Mouse (Mus musculus) heart, embryonic 10.5 days (tissue): Measurements from ENCODE around the gene Hs3st3b1. TPM values are rescaled to one million over a fixed set of nuclear protein-coding genes. Genes with fewer than 3 reads are reported as not detected.

Experiments
- DNase-seq: peaks from one replicate; pipeline ENCODE4 v3.0.0-alpha.2; 2017; ENCODE audit warnings: low spot score
- H3K27ac ChIP-seq: fragments of 300-500 bp; sonication (generic); 2 replicates; pipeline ENCODE4 v1.5.1; 2016; ENCODE audit warnings: mild to moderate bottlenecking
- H3K27me3 ChIP-seq: fragments of 300-500 bp; sonication (generic); 2 replicates; pipeline ENCODE4 v1.6.1; 2016; ENCODE audit warnings: mild to moderate bottlenecking; ENCODE audit not compliant: poor library complexity, insufficient read depth, severe bottlenecking
- H3K36me3 ChIP-seq: fragments of 300-500 bp; sonication (generic); 2 replicates; pipeline ENCODE4 v1.6.1; 2016; ENCODE audit warnings: mild to moderate bottlenecking, moderate library complexity
- H3K4me1 ChIP-seq: fragments of 300-500 bp; sonication (generic); 2 replicates; pipeline ENCODE4 v1.6.1; 2016; ENCODE audit warnings: mild to moderate bottlenecking
- H3K4me3 ChIP-seq: fragments of 300-500 bp; sonication (generic); 2 replicates; pipeline ENCODE4 v1.5.1; 2016; ENCODE audit warnings: mild to moderate bottlenecking, moderate library complexity
- H3K9me3 ChIP-seq: fragments of 300-500 bp; sonication (generic); 2 replicates; pipeline ENCODE4 v1.6.1; 2016; ENCODE audit warnings: mild to moderate bottlenecking, moderate library complexity
- WGBS: fragments of 180-500 bp; shearing (Covaris S2); methylation state at CpG from one replicate; pipeline ENCODE4 v1.1.7; 2016; 5-methylcytosine and 5-hydroxymethylcytosine counted together
- polyA plus RNA-seq: library from polyadenylated mRNA; unstranded; fragments of >200 nt; fragmentation: Nextera tagmentation; extraction: Ambion mirVana; gene quantifications from 2 replicates; pipeline ENCODE4 v1.2.1, GENCODE M21; 2016

The Hs3st3b1 gene
- polyA plus RNA-seq, 1 experiment from 2014 or later: 23.9 TPM

DNA sequence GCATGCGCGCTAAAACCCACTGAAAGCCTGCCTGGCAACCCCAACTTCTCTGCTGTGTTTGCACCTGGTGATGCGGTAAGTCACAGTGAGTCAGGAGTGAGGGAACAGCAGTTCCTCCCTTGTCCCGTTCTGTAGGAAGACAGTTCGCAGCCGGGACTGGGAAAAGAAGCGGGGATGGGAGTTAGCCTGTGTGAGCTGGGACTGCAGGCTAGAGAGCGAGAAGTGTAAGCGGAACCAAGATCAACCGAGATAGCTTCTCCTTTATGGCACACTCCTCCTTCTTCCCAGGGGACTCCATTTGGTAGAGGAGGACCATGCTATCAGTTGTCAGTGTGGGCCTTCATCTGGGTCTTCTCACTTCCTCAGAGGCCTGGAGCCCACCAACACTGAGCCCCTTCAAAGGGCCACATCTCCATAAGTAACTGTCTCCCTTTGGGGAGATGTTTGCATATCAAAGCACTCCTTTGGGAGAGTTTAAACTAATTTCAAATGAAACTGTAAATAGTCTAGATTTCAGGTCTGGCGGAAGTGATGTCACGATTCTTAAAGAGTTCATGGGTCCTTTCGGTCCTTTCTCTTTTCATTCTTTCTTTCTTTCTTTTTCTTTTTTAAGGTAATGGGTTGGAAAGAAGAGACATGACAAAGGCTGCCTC, 24.1 kb downstream of the Hs3st3b1 start:
- H3K9me3 ChIP-seq: no peaks in the 10 kb centered on the region
- no peak for DNase-seq
- no peaks in the 10 kb centered on the region for H3K36me3 ChIP-seq
- no peak overlapping the region for H3K4me3 ChIP-seq
- H3K27ac ChIP-seq: no peak overlapping the region
- H3K27me3 ChIP-seq: 0 out of 2 replicates have a peak, but pooled peaks cover 6% of the 10 kb centered on the region
- H3K4me1 ChIP-seq: peaks cover 13% of the 10 kb centered on the region
- WGBS: 61% methylated on average over 13 of the region's 13 CpGs

DNA sequence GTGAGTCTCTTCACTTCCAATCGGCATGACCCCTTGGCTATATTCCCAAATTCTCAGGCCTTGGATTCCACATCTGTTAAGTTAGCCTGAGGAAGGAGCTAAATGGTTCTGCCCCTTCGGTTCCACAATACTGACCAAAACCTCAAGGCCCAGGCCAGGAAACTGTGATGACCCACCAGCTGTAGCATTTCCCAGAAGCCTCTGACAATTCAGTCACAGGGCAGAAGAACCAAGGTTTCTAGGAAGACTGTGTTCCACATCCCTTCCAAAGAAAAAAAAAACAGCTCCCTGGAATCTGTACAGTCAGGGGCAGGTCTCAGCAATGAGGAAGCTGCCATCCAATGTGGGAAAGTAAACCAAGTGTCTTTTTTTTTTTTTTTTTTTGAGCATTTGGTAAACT, 25.1 kb downstream of the Hs3st3b1 start:
- Histone ChIP-seq H3K27ac (no peak overlapping the region), H3K4me1 (peaks cover 13% of the 10 kb centered on the region), H3K36me3 (no peaks in the 10 kb centered on the region), H3K9me3 (no peaks in the 10 kb centered on the region), H3K4me3 (no peak overlapping the region), H3K27me3 (0 out of 2 replicates have a peak, but pooled peaks cover 6% of the 10 kb centered on the region)
- no peak for DNase-seq
- WGBS: 91% methylated on average over 2 of the region's 2 CpGs

DNA sequence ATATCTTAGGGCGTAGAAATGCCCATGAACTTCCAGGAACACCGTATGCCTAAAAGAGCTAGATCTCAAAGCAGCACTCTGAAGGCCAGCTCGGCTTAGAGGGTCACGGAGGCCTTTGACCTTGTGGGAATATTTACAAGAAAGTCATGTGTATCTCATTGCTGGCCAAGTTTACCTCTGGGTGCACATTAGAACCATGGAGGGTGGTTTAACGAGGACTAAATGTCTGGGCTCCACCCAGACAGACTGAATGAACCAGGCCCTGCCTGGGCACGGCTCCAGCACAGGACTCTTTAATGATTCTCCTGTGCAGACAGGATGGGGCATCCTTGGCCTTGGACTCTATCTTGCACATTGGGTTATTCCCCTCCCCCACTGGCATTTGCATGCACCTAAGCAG, 27.9 kb downstream of the Hs3st3b1 start:
- Histone ChIP-seq H3K9me3 (no peaks in the 10 kb centered on the region), H3K4me1 (peaks cover 10% of the 10 kb centered on the region), H3K27me3 (0 out of 2 replicates have a peak, but pooled peaks cover 6% of the 10 kb centered on the region), H3K36me3 (no peaks in the 10 kb centered on the region), H3K27ac (no peak overlapping the region), H3K4me3 (no peak overlapping the region)
- no peak for DNase-seq
- 79% methylated on average over 6 of the region's 6 CpGs for WGBS

DNA sequence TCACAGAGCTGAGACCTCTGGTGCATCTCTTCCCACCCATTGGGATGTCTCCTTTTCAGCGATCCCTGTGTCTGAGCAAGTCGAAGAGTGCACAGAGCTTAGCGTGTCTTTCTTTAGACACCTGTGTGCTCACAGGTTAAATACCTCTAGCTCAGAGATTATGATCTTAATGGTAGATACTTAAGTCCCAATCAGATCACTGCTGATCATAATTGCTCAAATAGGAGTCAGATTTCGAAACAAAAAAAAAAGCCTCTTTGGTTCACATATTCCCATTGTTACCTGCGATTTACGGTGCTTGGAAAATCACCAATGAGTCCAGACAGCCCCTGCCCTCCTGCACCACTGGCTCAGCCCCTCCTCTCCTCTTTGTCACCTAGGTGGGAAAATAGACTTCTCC, 28.5 kb downstream of the Hs3st3b1 start:
- Histone ChIP-seq H3K36me3 (no peaks in the 10 kb centered on the region), H3K4me3 (no peak overlapping the region), H3K4me1 (peaks cover 9% of the 10 kb centered on the region), H3K27ac (no peak overlapping the region), H3K27me3 (0 out of 2 replicates have a peak, but pooled peaks cover 6% of the 10 kb centered on the region), H3K9me3 (no peaks in the 10 kb centered on the region)
- WGBS: 89% methylated on average over 6 of the region's 6 CpGs
- no peak for DNase-seq

GRCm38 (mm10) chr11:63891479-63892020, 30.5 kb downstream of the Hs3st3b1 start:
- H3K27me3 ChIP-seq: no peaks in the 10 kb centered on the region
- WGBS: 59% methylated on average over 7 of the region's 7 CpGs
- no peak overlapping the region for H3K27ac ChIP-seq
- peaks cover 7% of the 10 kb centered on the region for H3K4me1 ChIP-seq
- H3K36me3 ChIP-seq: no peaks in the 10 kb centered on the region
- no peak overlapping the region for H3K4me3 ChIP-seq
- no peak for DNase-seq
- no peaks in the 10 kb centered on the region for H3K9me3 ChIP-seq

DNA sequence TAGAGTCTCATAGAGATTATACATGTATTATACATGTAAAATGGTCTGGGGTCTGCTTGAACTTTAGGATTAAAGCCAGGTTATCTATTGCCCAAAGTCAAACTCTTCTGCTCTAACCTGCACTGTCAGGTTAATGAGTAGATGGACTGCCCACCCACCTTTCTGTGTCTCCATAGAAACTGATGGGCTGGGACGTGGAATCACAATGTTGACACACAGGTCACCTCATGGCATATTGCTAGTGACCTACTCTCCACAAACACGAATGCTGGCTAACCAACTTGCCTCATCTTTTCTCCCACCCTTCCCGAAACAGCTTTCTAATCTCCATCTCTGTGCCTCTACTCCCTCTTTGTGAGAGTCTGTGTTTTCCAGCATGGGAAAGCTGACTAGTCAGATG, 38.7 kb downstream of the Hs3st3b1 start:
- no peak overlapping the region for H3K4me3 ChIP-seq
- no peak overlapping the region for H3K27ac ChIP-seq
- WGBS: 81% methylated on average over 3 of the region's 3 CpGs
- DNase-seq: no peak
- H3K36me3 ChIP-seq: no peaks in the 10 kb centered on the region
- H3K9me3 ChIP-seq: no peaks in the 10 kb centered on the region
- H3K4me1 ChIP-seq: no peaks in the 10 kb centered on the region
- H3K27me3 ChIP-seq: no peaks in the 10 kb centered on the region; the same call in 1 of the 2 replicates

DNA sequence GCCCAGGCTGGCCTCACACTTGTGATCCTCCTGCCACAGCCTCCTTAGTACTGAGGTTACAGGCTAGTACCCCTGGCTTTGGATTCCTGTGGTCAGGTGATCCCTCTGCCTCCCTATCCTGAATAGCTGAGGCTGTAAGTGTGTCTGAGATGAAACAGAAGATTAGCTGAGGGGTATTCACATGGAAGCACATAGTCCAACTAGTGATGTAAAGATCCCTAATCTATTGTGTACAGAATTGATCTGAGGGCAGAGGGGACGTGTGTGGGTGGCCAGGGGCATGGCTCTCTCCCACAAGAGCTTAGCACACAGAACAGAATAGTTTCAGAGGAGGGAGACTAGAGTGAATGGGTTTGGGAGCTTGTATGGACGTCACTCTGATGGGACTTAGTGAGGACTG, 41.8 kb downstream of the Hs3st3b1 start:
- no peaks in the 10 kb centered on the region; the same call in 1 of the 2 replicates for H3K27me3 ChIP-seq
- WGBS: 66% methylated on average over 2 of the region's 2 CpGs
- no peak overlapping the region for H3K4me3 ChIP-seq

DNA sequence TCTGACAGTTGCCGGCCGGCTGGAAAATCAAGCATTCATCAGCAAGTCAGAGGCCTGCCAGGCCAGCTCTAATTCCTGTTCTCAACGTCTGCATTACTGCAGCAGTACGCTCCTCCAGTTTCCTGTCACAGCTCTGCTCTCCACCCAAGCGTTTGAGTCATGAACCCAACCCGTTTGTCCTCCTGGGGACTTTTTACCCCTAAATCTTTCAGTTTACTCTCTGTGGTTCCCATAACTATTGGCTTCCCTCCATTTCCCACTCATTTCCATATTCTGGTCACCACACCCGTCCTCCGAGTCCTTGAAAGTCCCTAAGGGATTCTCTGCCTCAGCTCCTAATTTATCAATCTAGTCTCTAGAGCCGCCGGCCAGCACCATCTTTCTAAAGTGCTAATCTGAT, 42.8 kb downstream of the Hs3st3b1 start:
- 43% methylated on average over 10 of the region's 10 CpGs for WGBS
- no peak for DNase-seq
- Histone ChIP-seq H3K36me3 (no peaks in the 10 kb centered on the region), H3K4me3 (no peak overlapping the region), H3K9me3 (no peaks in the 10 kb centered on the region), H3K27me3 (no peaks in the 10 kb centered on the region; the same call in 1 of the 2 replicates), H3K4me1 (no peaks in the 10 kb centered on the region), H3K27ac (no peak overlapping the region)

More for the DNA sequence above, 41.8 kb downstream of the Hs3st3b1 start:
- no peak overlapping the region for H3K27ac ChIP-seq
- H3K9me3 ChIP-seq: no peaks in the 10 kb centered on the region
- DNase-seq: no peak
- no peaks in the 10 kb centered on the region for H3K36me3 ChIP-seq
- H3K4me1 ChIP-seq: no peaks in the 10 kb centered on the region

DNA sequence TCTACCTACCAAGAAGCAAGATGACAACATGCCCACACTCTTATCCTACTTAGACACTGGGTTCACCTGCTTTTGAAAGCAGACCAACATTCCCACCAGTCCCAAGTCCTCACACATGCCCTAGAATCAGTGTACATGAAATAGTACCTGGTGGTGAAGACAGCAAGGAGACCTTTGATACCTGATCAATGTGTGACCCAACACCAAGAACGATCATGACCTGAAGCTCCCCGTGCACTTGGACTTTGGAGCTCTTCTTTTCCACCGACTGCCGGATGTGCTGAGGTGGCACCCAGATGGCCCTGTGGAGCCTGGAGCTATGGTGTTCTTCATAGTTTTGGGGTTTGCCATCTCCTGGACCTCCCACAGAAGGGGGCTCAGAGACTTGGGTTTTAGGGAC, 43.5 kb downstream of the Hs3st3b1 start:
- H3K4me3 ChIP-seq: no peak overlapping the region
- no peak overlapping the region for H3K27ac ChIP-seq
- WGBS: 94% methylated on average over 4 of the region's 4 CpGs
- no peaks in the 10 kb centered on the region; the same call in 1 of the 2 replicates for H3K27me3 ChIP-seq
- no peaks in the 10 kb centered on the region for H3K4me1 ChIP-seq
- no peaks in the 10 kb centered on the region for H3K9me3 ChIP-seq
- no peaks in the 10 kb centered on the region for H3K36me3 ChIP-seq
- DNase-seq: no peak

GRCm38 (mm10) chr11:63862746-63863145, 59.3 kb downstream of the Hs3st3b1 start:
- Histone ChIP-seq H3K27me3 (no peaks in the 10 kb centered on the region), H3K27ac (no peak overlapping the region), H3K4me3 (no peak overlapping the region), H3K36me3 (no peaks in the 10 kb centered on the region), H3K9me3 (no peaks in the 10 kb centered on the region), H3K4me1 (peaks cover 12% of the 10 kb centered on the region)
- no peak for DNase-seq
- 75% methylated on average over 1 of the region's 1 CpGs for WGBS

DNA sequence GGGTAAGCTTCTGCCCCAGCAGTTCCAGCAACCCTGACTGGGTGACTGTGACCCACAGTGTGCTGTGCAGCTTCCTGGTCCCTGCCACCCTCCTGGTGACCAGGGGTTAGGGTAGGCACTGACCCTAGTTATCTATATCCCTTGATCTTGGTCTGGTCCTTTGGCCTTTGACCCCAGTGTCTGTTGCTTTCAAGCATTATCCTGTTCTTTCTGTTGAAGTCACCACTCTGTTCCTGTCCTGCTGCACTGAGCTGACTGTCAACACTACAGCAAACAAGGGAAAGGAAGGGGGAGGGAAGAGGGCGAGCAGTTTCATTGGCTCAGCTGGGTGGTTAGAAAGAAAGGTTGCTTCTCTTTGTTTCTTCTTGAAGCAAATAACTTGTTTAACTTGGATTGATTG, 60.1 kb downstream of the Hs3st3b1 start:
- DNase-seq: no peak
- Histone ChIP-seq H3K9me3 (no peaks in the 10 kb centered on the region), H3K27ac (no peak overlapping the region), H3K4me3 (no peak overlapping the region), H3K27me3 (no peaks in the 10 kb centered on the region), H3K36me3 (no peaks in the 10 kb centered on the region), H3K4me1 (peaks cover 12% of the 10 kb centered on the region)
- 16% methylated on average over 1 of the region's 1 CpGs for WGBS

DNA sequence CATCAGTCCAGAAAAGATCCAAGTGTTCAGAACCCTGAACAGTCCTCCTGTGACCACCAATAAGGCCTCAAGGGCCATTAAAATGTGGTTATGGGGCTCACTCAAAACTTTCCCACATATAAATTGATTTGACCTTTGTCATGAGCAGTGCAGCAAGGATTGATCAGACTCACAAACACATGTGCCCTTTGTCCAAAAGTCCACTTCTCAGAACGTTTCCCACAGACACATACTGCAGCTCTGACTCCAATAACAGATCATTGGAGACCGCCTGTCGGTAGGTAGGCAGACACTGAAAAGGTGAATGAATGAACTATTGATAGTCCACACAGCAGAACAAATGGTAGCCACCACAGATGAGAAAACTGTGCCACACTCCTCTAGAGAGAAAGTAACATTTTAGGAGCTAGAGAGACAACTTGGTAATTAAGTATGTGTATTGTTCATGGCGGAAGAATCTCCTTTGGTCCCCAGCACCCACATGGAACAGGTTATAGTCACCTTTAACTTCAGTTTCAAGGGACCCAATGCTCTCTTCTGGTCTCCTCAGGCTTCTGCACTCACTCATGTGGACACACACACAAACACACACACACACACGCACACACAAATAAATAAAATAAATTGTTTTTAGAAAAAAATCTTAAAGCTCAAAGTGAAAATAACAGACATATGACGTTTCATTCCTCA, 70.9 kb downstream of the Hs3st3b1 start:
- WGBS: 81% methylated on average over 6 of the region's 6 CpGs
- H3K9me3 ChIP-seq: no peaks in the 10 kb centered on the region
- no peak overlapping the region for H3K27ac ChIP-seq

GRCm38 (mm10) chr11:63850261-63850660, 71.8 kb downstream of the Hs3st3b1 start:
- H3K27ac ChIP-seq: no peak overlapping the region
- DNase-seq: no peak
- 84% methylated on average over 4 of the region's 4 CpGs for whole genome bisulfite sequencing
- no peaks in the 10 kb centered on the region for H3K9me3 ChIP-seq
- no peaks in the 10 kb centered on the region for H3K4me1 ChIP-seq
- H3K4me3 ChIP-seq: no peak overlapping the region
- no peaks in the 10 kb centered on the region for H3K36me3 ChIP-seq
- no peaks in the 10 kb centered on the region for H3K27me3 ChIP-seq

More for the DNA sequence above, 70.9 kb downstream of the Hs3st3b1 start:
- no peaks in the 10 kb centered on the region for H3K36me3 ChIP-seq
- H3K4me3 ChIP-seq: no peak overlapping the region
- DNase-seq: no peak
- H3K27me3 ChIP-seq: no peaks in the 10 kb centered on the region
- no peaks in the 10 kb centered on the region for H3K4me1 ChIP-seq
